Mouse (Mus musculus): Measurements from ENCODE around the gene Teddm1b.

Gene Teddm1b

GRCm38 (mm10) chr1:153900381-153900780 lies 26.2 kb downstream of the Teddm1b start:
- in situ Hi-C loops (cut with MboI; ENCODE audit: unreplicated experiment in 2 of 2), result no loop called here

GRCm38 (mm10) chr1:153900860-153901730 lies 26.9 kb downstream of the Teddm1b start:
- in situ Hi-C loops (cut with MboI; ENCODE audit: unreplicated experiment in 2 of 2), result no loop called here

- in situ Hi-C loops (cut with MboI; ENCODE audit: unreplicated experiment in 2 of 2), result no loop called here
These were observed 28.9 kb downstream of the Teddm1b start for GRCm38 (mm10) chr1:153903006-153903405.

- in situ Hi-C loops (cut with MboI; ENCODE audit: unreplicated experiment in 2 of 2), result no loop called here
These were observed 30.1 kb downstream of the Teddm1b start for GRCm38 (mm10) chr1:153904236-153904635.

GRCm38 (mm10) chr1:153905884-153906283 lies 31.7 kb downstream of the Teddm1b start:
- in situ Hi-C loops (cut with MboI; ENCODE audit: unreplicated experiment in 2 of 2), result no loop called here

- in situ Hi-C loops (cut with MboI; ENCODE audit: unreplicated experiment in 2 of 2), result no loop called here
These were observed 34.1 kb downstream of the Teddm1b start for GRCm38 (mm10) chr1:153908208-153908607.

- in situ Hi-C loops (cut with MboI; ENCODE audit: unreplicated experiment in 2 of 2), result no loop called here
These were observed 34.6 kb downstream of the Teddm1b start for GRCm38 (mm10) chr1:153908741-153909140.

- in situ Hi-C loops (cut with MboI; ENCODE audit: unreplicated experiment in 2 of 2), result no loop called here
These were observed 35.2 kb downstream of the Teddm1b start for GRCm38 (mm10) chr1:153909213-153909962.

- in situ Hi-C loops (cut with MboI; ENCODE audit: unreplicated experiment in 2 of 2), result no loop called here
These were observed 35.8 kb downstream of the Teddm1b start for GRCm38 (mm10) chr1:153909963-153910291.

- in situ Hi-C loops (cut with MboI; ENCODE audit: unreplicated experiment in 2 of 2), result no loop called here
These were observed 36.3 kb downstream of the Teddm1b start for GRCm38 (mm10) chr1:153910423-153910822.

- in situ Hi-C loops (cut with MboI; ENCODE audit: unreplicated experiment in 2 of 2), result no loop called here
These were observed 37.2 kb downstream of the Teddm1b start for GRCm38 (mm10) chr1:153911276-153911795.

- in situ Hi-C loops (cut with MboI; ENCODE audit: unreplicated experiment in 2 of 2), result no loop called here
These were observed 39.7 kb downstream of the Teddm1b start for GRCm38 (mm10) chr1:153913869-153914268.

GRCm38 (mm10) chr1:153918521-153919206 lies 44.5 kb downstream of the Teddm1b start:
- in situ Hi-C loops (cut with MboI; ENCODE audit: unreplicated experiment in 2 of 2), result no loop called here

GRCm38 (mm10) chr1:153921642-153922041 lies 47.5 kb downstream of the Teddm1b start:
- in situ Hi-C loops (cut with MboI; ENCODE audit: unreplicated experiment in 2 of 2), result no loop called here

GRCm38 (mm10) chr1:153922571-153923021 lies 48.5 kb downstream of the Teddm1b start:
- in situ Hi-C loops (cut with MboI; ENCODE audit: unreplicated experiment in 2 of 2), result no loop called here

- in situ Hi-C loops (cut with MboI; ENCODE audit: unreplicated experiment in 2 of 2), result no loop called here
These were observed 50.5 kb downstream of the Teddm1b start for GRCm38 (mm10) chr1:153924395-153925385.

All from v-Abl transformed pro-B cells (cell line).